Mouse (Mus musculus): ENCODE measurements around the gene Aph1a. TPM values are rescaled to one million over a fixed set of nuclear protein-coding genes. Genes with fewer than 3 reads are reported as not detected.

Aph1a gene
- polyA plus RNA-seq, 1 experiment from 2014 or later = 34.7 TPM

DNA sequence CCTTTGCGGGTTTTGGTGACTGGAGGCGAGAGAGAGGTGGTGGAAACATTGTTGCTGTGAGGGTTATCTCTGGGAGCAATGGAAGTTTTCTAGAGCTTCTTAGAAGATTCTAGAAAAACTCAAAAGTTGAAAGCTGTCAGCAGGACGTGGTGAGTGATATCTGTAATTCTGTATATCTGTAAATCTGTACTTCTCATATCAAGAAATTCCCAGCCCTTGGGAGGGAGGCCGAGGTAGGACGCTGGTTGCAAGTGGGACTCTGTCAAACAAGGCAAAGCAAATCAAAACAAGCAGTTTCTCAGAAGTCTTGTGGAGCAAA is 36.7 kb downstream of the Aph1a start:
- no peaks in the 10 kb centered on the region for H3K27me3 ChIP-seq (ENCODE audit: control insufficient read depth, insufficient read depth, low read length)
- peak overlapping the region; percentile 71 for H3K4me2 ChIP-seq (ENCODE audit: low read length)
- peak overlapping the region; percentile 64 for H3K4me3 ChIP-seq (replicated peaks; ENCODE audit: low read depth, low read length)
- 2% methylated on average over 5 of the region's 5 CpGs for WGBS
- H3K9me3 ChIP-seq (ENCODE audit: control insufficient read depth, low read length) = no peaks in the 10 kb centered on the region
- H3K9ac ChIP-seq (replicated peaks; ENCODE audit: low read length) = peak overlapping the region; percentile 77
- DNase-seq = no peak
- peak overlapping the region; percentile 86 for H3K27ac ChIP-seq (replicated peaks; ENCODE audit: low read depth, low read length)
- H3K36me3 ChIP-seq (ENCODE audit: control insufficient read depth, insufficient read depth, low read length) = peaks cover 15% of the 10 kb centered on the region
- ATAC-seq (ENCODE audit: low FRiP score, low TSS enrichment) = no peak
- peaks cover 10% of the 10 kb centered on the region for H3K4me1 ChIP-seq (ENCODE audit: control insufficient read depth, insufficient read depth, low read length)

DNA sequence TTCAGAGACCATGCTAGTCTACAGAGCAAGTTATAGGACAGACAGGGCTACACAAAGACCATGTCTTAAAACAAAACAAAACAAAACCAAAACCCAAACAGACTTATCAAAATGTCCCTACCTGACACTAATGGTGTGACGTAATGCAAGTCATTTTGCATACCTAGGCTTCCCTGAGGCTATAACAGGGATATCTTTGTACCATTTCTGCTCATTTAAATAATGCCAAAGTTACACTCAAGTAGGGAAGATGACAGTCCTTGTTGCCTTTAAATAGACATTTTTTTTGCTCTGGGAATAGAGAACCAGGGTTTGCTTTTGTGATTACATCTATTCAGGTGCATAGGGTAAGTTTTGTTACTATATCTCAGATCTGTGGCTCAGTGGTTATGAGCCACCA is 37.7 kb downstream of the Aph1a start:
- H3K27me3 ChIP-seq (ENCODE audit: control insufficient read depth, insufficient read depth, low read length) = no peaks in the 10 kb centered on the region
- peaks cover 10% of the 10 kb centered on the region for H3K4me1 ChIP-seq (ENCODE audit: control insufficient read depth, insufficient read depth, low read length)
- H3K9me3 ChIP-seq (ENCODE audit: control insufficient read depth, low read length) = no peaks in the 10 kb centered on the region
- no peak overlapping the region for H3K27ac ChIP-seq (replicated peaks; ENCODE audit: low read depth, low read length)
- ATAC-seq (ENCODE audit: low FRiP score, low TSS enrichment) = no peak
- no peak overlapping the region for H3K9ac ChIP-seq (replicated peaks; ENCODE audit: low read length)
- no peak for DNase-seq
- H3K36me3 ChIP-seq (ENCODE audit: control insufficient read depth, insufficient read depth, low read length) = peaks cover 18% of the 10 kb centered on the region
- no peak overlapping the region for H3K4me2 ChIP-seq (ENCODE audit: low read length)
- WGBS = 87% methylated on average over 1 of the region's 1 CpGs
- no peak overlapping the region for H3K4me3 ChIP-seq (replicated peaks; ENCODE audit: low read depth, low read length)

DNA sequence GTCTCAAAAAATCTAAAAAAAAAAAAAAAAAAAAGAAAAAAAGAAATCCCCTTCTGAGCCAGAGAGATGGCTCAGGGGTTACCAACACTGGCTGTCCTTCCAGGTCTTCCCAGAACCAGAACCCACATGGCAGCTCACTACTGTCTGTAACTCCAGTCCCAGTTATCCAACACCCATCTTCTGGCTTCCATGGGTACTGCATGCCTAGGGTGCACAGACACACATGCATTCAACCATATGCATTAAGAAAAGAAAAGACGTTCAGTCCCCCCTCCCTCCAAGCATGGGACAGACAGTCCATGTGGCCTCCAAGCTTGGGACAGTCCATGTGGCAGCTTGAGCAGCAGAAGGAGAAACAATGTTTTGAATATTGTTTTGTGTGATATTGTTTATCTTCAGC is 38.4 kb downstream of the Aph1a start:
- no peaks in the 10 kb centered on the region for H3K27me3 ChIP-seq (ENCODE audit: control insufficient read depth, insufficient read depth, low read length)
- H3K36me3 ChIP-seq (ENCODE audit: control insufficient read depth, insufficient read depth, low read length) = peaks cover 23% of the 10 kb centered on the region
- H3K4me1 ChIP-seq (ENCODE audit: control insufficient read depth, insufficient read depth, low read length) = peaks cover 10% of the 10 kb centered on the region
- no peak overlapping the region for H3K27ac ChIP-seq (replicated peaks; ENCODE audit: low read depth, low read length)
- no peak for DNase-seq
- WGBS = 55% methylated on average over 1 of the region's 1 CpGs
- no peak overlapping the region for H3K9ac ChIP-seq (replicated peaks; ENCODE audit: low read length)
- H3K4me3 ChIP-seq (replicated peaks; ENCODE audit: low read depth, low read length) = no peak overlapping the region
- no peak for ATAC-seq (ENCODE audit: low FRiP score, low TSS enrichment)
- no peak overlapping the region for H3K4me2 ChIP-seq (ENCODE audit: low read length)
- H3K9me3 ChIP-seq (ENCODE audit: control insufficient read depth, low read length) = no peaks in the 10 kb centered on the region

DNA sequence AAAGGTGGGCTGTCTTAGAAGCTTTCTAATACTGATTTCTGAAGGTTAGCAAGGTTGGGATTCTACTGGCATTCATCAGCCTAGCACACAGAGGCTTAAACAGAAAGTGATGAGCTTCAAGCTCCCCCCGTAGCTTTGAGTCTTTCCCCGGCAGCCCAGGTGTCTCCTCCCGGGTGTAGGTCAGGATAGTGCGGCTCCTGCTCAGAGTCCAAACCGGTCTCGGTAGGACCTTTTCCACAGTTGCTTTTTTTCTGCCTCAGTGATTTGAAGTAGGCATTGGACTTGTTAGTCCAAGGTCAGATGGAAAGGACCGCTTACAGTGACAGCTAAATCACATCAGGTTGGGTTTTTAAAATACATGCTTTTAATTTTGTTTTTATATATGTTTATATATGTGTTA is 38.8 kb downstream of the Aph1a start:
- Histone ChIP-seq H3K9ac (replicated peaks; ENCODE audit: low read length) (no peak overlapping the region), H3K27me3 (ENCODE audit: control insufficient read depth, insufficient read depth, low read length) (no peaks in the 10 kb centered on the region), H3K4me1 (ENCODE audit: control insufficient read depth, insufficient read depth, low read length) (peaks cover 10% of the 10 kb centered on the region), H3K36me3 (ENCODE audit: control insufficient read depth, insufficient read depth, low read length) (peaks cover 27% of the 10 kb centered on the region), H3K4me2 (ENCODE audit: low read length) (no peak overlapping the region), H3K4me3 (replicated peaks; ENCODE audit: low read depth, low read length) (no peak overlapping the region), H3K9me3 (ENCODE audit: control insufficient read depth, low read length) (no peaks in the 10 kb centered on the region), H3K27ac (replicated peaks; ENCODE audit: low read depth, low read length) (no peak overlapping the region)
- WGBS = 94% methylated on average over 7 of the region's 7 CpGs
- DNase-seq (no peak), ATAC-seq (ENCODE audit: low FRiP score, low TSS enrichment) (no peak)

DNA sequence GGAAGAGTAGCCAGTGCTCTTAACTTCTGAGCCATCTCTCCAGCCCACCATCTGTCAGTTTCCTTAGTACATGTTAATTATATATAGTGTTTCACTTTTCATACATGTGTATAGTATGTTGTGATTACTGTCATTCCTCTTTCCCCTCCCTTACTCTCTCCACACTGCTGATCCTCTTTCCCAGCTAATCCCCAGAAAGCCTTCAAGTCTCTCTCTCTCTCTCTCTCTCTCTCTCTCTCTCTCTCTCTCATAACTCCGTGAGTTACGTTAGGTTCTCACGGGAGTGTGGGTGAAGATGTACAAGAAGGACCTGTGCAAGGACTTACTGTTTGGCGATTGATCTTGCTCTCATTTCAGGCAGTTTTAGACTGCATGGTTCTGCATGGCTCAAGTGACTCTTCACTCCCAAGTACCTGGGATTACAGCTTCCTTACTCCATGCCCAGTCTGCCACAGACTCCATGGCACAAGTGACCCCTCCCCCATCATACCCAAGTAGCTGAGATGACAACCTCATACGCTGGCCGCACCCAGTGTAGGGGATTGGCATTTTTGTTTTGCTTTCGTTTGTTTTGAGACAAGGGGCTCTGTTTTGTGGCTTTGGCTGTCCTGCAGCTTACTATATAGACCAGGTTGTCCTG is 39.5 kb downstream of the Aph1a start:
- Histone ChIP-seq H3K4me2 (ENCODE audit: low read length) (no peak overlapping the region), H3K27ac (replicated peaks; ENCODE audit: low read depth, low read length) (no peak overlapping the region), H3K36me3 (ENCODE audit: control insufficient read depth, insufficient read depth, low read length) (peaks cover 34% of the 10 kb centered on the region), H3K9ac (replicated peaks; ENCODE audit: low read length) (no peak overlapping the region), H3K9me3 (ENCODE audit: control insufficient read depth, low read length) (no peaks in the 10 kb centered on the region), H3K27me3 (ENCODE audit: control insufficient read depth, insufficient read depth, low read length) (no peaks in the 10 kb centered on the region), H3K4me3 (replicated peaks; ENCODE audit: low read depth, low read length) (no peak overlapping the region), H3K4me1 (ENCODE audit: control insufficient read depth, insufficient read depth, low read length) (peaks cover 10% of the 10 kb centered on the region)
- WGBS = 93% methylated on average over 7 of the region's 7 CpGs
- no peak for DNase-seq
- no peak for ATAC-seq (ENCODE audit: low FRiP score, low TSS enrichment)

DNA sequence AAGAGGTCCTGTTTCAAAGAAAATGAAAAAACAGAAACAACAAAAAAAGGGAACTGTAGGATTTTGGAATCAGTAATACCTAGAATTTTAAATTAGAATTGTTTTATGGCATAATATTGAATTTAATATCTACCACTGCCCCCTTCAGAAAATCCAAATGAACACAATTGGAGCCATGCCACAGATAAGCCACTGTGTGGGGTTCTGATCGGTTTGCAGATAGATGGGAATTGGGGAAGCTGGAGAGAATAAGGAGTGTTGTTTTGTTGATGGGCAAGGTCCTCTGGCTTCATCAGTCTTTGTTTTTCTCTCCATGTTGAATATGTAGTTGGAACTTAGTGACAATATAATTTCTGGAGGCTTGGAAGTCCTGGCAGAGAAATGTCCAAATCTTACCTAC is 40.7 kb downstream of the Aph1a start:
- Histone ChIP-seq H3K4me2 (ENCODE audit: low read length) (no peak overlapping the region), H3K27me3 (ENCODE audit: control insufficient read depth, insufficient read depth, low read length) (no peaks in the 10 kb centered on the region), H3K4me1 (ENCODE audit: control insufficient read depth, insufficient read depth, low read length) (peaks cover 10% of the 10 kb centered on the region; the same call in 1 of the 2 replicates), H3K27ac (replicated peaks; ENCODE audit: low read depth, low read length) (no peak overlapping the region), H3K4me3 (replicated peaks; ENCODE audit: low read depth, low read length) (no peak overlapping the region), H3K9ac (replicated peaks; ENCODE audit: low read length) (no peak overlapping the region), H3K36me3 (ENCODE audit: control insufficient read depth, insufficient read depth, low read length) (peaks cover 46% of the 10 kb centered on the region), H3K9me3 (ENCODE audit: control insufficient read depth, low read length) (no peaks in the 10 kb centered on the region)
- ATAC-seq (ENCODE audit: low FRiP score, low TSS enrichment) = no peak
- 84% methylated on average over 1 of the region's 1 CpGs for WGBS
- DNase-seq = no peak

DNA sequence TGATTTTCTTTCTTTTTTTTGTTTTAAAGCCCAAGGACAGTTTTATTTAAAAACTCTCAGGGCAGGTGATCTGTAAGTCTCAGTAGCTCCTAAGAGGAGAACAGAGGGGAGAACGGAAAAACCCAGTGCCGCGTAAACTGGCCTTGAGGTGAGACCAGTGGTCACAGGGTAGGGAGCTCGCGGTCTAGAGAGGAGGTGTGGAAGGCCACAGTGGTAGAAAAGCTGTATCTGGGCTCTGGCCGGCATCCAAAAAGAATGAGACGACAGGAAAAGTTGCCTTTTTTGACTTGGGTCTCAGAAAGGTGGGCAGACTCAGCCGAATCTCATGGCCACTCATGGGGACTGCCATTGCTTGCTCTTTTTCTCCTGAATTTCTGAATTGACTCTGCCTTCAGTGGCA is 44.4 kb downstream of the Aph1a start:
- H3K36me3 ChIP-seq (ENCODE audit: control insufficient read depth, insufficient read depth, low read length) = peaks cover 80% of the 10 kb centered on the region
- DNase-seq = no peak
- no peak overlapping the region for H3K27ac ChIP-seq (replicated peaks; ENCODE audit: low read depth, low read length)

DNA sequence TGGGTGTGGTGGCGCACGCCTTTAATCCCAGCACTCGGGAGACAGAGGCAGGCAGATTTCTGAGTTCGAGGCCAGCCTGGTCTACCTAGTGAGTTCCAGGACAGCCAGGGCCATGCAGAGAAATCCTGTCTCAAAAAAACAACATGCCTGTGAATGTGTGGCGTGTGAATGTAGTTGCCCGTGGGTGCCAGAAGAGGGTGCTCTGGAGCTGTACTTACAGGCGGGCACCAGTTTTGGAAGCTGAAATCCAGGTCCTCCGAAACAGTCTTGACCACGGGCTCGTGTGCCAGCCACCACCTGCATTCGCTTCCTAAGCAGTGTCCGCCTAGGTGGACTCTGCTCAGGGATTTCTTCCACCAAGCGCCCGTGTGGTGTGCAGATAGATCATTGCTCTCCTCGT is 45.1 kb downstream of the Aph1a start:
- DNase-seq (no peak), ATAC-seq (ENCODE audit: low FRiP score, low TSS enrichment) (no peak)
- peaks cover 81% of the 10 kb centered on the region for H3K36me3 ChIP-seq (ENCODE audit: control insufficient read depth, insufficient read depth, low read length)
- H3K27me3 ChIP-seq (ENCODE audit: control insufficient read depth, insufficient read depth, low read length) = no peaks in the 10 kb centered on the region
- H3K9ac ChIP-seq (replicated peaks; ENCODE audit: low read length) = no peak overlapping the region
- H3K4me3 ChIP-seq (replicated peaks; ENCODE audit: low read depth, low read length) = no peak overlapping the region
- no peaks in the 10 kb centered on the region for H3K9me3 ChIP-seq (ENCODE audit: control insufficient read depth, low read length)
- WGBS = 93% methylated on average over 15 of the region's 15 CpGs
- H3K4me1 ChIP-seq (ENCODE audit: control insufficient read depth, insufficient read depth, low read length) = no peaks in the 10 kb centered on the region
- no peak overlapping the region for H3K27ac ChIP-seq (replicated peaks; ENCODE audit: low read depth, low read length)
- no peak overlapping the region for H3K4me2 ChIP-seq (ENCODE audit: low read length)

More for the DNA sequence above, 44.4 kb downstream of the Aph1a start:
- no peak overlapping the region for H3K4me3 ChIP-seq (replicated peaks; ENCODE audit: low read depth, low read length)
- H3K9me3 ChIP-seq (ENCODE audit: control insufficient read depth, low read length) = no peaks in the 10 kb centered on the region
- ATAC-seq (ENCODE audit: low FRiP score, low TSS enrichment) = no peak
- no peaks in the 10 kb centered on the region for H3K27me3 ChIP-seq (ENCODE audit: control insufficient read depth, insufficient read depth, low read length)
- WGBS = 97% methylated on average over 8 of the region's 8 CpGs
- H3K4me1 ChIP-seq (ENCODE audit: control insufficient read depth, insufficient read depth, low read length) = no peaks in the 10 kb centered on the region
- H3K9ac ChIP-seq (replicated peaks; ENCODE audit: low read length) = no peak overlapping the region
- H3K4me2 ChIP-seq (ENCODE audit: low read length) = no peak overlapping the region

DNA sequence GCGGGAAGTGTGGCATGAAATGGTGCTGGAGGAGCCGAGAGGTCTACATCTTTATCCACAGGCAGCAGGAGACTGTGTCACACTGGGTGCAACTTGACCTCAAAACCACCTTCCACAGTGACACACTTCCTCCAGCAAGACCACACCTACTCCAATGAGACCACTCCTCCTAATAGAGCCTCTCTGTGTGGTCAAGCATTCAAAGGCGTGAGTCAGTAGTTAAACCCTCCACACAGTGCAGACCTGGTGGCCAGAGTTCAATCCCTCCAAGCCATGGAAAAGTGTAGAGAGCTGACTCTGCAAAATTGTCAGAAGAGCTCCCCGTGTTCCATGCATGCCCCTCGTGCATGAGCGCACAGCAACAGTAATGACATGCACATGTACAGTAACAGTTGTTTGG is 49.0 kb downstream of the Aph1a start:
- Histone ChIP-seq H3K27me3 (ENCODE audit: control insufficient read depth, insufficient read depth, low read length) (no peaks in the 10 kb centered on the region), H3K4me3 (replicated peaks; ENCODE audit: low read depth, low read length) (no peak overlapping the region), H3K36me3 (ENCODE audit: control insufficient read depth, insufficient read depth, low read length) (peaks cover 78% of the 10 kb centered on the region), H3K27ac (replicated peaks; ENCODE audit: low read depth, low read length) (no peak overlapping the region), H3K9ac (replicated peaks; ENCODE audit: low read length) (no peak overlapping the region), H3K4me1 (ENCODE audit: control insufficient read depth, insufficient read depth, low read length) (no peaks in the 10 kb centered on the region), H3K9me3 (ENCODE audit: control insufficient read depth, low read length) (no peaks in the 10 kb centered on the region), H3K4me2 (ENCODE audit: low read length) (no peak overlapping the region)
- no peak for ATAC-seq (ENCODE audit: low FRiP score, low TSS enrichment)
- DNase-seq = no peak
- WGBS = 88% methylated on average over 6 of the region's 6 CpGs
